Mouse (Mus musculus): ENCODE data around the gene Fam163a.

Gene Fam163a

GRCm38 (mm10) chr1:156077655-156078054 is 127.2 kb downstream of the Fam163a start:
- no peak for DNase-seq (ENCODE audit: low read depth)

- DNase-seq (ENCODE audit: low read depth), result no peak
Measured at GRCm38 (mm10) chr1:156076474-156076873, 128.4 kb downstream of the Fam163a start.

- no peak for DNase-seq (ENCODE audit: low read depth)
Measured at GRCm38 (mm10) chr1:156074575-156074974, 130.3 kb downstream of the Fam163a start.

- DNase-seq (ENCODE audit: low read depth), result no peak
Measured at GRCm38 (mm10) chr1:156073169-156073821, 131.5 kb downstream of the Fam163a start.

- DNase-seq (ENCODE audit: low read depth), result peak; percentile 49
Measured at GRCm38 (mm10) chr1:156070106-156070505, 134.7 kb downstream of the Fam163a start.

- DNase-seq (ENCODE audit: low read depth), result peak; percentile 36
Measured at GRCm38 (mm10) chr1:156066133-156066532, 138.7 kb downstream of the Fam163a start.

DNA sequence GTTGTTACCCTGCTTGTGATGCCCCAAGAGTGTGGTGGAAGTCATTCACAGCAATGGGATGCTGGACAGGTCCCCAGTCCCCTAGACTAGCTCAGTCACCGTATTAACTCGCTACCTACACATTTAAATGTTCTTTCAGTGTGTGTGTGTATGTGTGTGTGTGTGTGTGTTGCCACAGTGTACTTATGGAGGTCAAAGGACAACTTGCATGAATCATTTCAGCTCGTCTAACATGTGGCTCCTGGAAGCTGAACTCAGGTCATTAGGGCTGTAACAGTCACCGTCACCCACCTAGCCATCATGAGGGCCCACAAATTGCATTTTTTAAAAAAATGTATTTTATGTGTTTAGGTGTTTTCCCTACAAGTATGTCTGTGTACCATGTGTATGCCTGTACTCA is 142.6 kb downstream of the Fam163a start:
- no peak for DNase-seq (ENCODE audit: low read depth)

DNA sequence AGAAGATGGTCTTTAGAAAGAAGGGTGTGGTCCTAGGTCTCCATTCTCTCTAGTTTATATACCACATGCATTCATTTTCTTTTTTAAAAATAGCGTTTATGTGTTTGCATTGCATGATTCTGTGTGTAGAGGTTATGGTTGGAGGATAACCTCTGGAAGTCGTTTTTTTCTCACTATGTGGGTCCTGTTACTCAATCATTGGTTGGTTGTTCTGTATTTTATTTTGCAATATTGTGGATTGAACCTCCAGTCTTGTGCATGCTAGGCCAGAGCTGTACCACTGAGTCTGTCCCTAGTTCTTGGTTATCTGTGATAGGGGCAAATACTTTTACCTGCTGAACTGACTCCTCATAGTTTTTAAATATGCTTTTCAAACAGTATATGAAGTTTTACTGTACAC is 146.6 kb downstream of the Fam163a start:
- DNase-seq (ENCODE audit: low read depth), result peak; percentile 20

DNA sequence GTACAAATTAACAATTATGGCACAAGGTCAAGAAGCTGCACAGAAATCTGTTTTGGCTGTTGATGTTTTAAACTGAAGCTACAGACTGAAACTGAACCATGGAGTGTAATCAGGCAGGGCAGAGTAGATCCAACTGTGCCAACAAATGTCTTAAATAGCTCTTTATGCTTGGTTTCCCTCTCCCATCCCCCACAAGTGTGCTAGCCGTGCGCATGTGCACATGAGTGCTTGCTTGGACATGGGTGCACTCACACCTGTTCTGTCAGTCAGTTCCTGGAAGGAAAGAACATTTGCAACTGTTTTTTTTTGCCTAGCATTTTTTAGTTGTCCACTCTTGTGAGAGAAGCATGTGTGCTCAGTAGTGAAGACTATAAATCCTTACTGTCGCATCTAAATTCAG is 158.1 kb downstream of the Fam163a start:
- no peak for DNase-seq (ENCODE audit: low read depth)

GRCm38 (mm10) chr1:156044211-156044611 is 160.6 kb downstream of the Fam163a start:
- peak; percentile 76 for DNase-seq (ENCODE audit: low read depth)

DNA sequence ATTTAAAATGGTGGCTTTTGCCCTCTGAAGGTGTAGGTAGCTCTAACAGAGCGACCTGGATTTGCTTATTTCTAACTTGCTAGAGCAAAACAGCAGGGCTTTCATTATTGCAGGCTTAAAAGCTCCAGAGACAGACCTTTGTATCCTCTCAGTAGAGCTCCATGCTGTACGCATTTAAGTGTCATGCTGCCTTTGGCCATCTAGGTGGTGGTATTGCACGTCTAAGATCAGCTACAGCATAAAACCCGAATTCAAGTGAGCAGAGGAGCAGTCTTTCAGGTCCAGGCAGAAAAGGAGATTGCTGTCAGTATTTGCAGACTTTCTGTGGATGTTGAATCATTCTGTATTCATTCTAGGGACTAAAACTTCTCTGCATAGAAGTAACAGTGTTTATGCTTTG is 161.8 kb downstream of the Fam163a start:
- peak; percentile 82 for DNase-seq (ENCODE audit: low read depth)

- DNase-seq (ENCODE audit: low read depth), result no peak
Measured at GRCm38 (mm10) chr1:156042481-156042880, 162.3 kb downstream of the Fam163a start.

GRCm38 (mm10) chr1:156041451-156042241 is 163.2 kb downstream of the Fam163a start:
- DNase-seq (ENCODE audit: low read depth), result peak; percentile 57

GRCm38 (mm10) chr1:156040731-156041401 is 164.0 kb downstream of the Fam163a start:
- peak; percentile 97 for DNase-seq (ENCODE audit: low read depth)

DNA sequence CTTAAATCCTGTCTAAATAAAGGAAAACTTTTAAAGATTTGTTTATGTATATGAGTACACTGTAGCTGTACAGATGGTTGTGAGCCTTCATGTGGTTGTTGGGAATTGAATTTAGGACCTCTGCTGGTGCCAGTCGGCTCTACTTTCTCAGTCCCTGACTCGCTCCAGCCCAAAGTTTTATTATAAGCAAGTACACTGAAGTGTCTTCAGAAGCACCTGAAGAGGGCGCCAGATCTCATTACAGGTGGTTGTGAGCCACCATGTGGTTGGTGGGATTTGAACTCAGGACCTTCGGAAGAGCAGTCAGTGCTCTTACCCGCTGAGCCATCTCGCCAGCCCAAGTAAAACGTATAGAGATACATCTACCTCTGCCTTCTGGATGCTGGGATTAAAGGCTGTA is 164.8 kb downstream of the Fam163a start:
- peak; percentile 72 for DNase-seq (ENCODE audit: low read depth)

DNA sequence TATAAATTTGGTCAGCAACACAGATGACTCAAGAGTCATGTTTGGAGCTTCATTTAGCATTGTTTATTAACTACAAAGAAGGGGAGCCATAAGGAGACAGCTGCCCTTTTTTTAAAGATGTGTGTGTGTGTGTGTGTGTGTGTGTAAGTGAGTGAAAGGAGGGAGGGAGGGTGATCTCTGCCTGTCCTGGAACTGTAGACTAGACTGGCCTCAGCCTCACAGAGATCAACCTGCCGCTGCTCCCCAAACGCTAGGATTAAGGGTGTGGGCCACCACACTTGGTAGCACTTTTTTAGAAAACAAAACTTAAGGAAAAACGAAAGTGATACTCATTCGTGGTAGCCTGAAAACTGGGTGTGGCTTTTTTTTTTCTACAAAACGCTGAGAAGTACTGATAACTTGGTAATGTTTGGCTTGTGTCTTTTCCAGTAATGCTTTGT is 167.7 kb downstream of the Fam163a start:
- peak; percentile 72 for DNase-seq (ENCODE audit: low read depth)

GRCm38 (mm10) chr1:156035930-156036737 is 168.7 kb downstream of the Fam163a start, which contains the start of gene Tor1aip1:
Gene Tor1aip1 (minus strand): TSS chr1:156036480.
- DNase-seq (ENCODE audit: low read depth), result peak; percentile 99

DNA sequence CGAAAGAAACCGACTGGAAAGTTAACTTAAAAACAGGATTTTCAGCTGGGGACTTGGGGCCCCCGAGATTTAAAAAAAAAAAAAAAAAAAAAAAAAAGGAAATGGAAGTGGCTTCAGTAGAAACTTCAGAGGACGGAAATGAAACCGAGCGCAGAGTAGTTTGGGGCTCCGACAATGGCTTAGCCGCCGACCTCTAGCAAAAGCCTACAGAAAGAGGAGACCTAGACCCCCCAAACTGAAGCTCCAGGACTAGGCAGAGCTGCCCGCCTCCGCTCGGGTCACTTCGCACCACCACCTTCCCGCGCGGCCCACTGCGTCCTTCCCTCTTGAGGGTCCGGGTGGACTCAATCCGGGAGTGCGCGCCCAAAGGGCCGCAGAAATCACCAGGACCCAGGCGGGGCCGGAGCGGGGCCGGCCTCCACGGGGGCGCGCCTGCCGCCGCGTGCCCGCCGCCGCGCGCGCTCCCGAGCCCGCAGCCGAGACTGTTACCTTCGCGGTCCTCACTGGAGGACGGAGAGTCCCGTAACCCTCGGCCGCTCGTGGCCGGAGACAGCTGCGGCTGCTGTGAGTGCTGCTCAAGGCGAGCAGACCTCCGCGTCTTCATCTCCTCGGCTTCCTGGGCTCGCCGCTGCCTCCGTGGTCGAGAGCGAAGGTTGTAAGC is 169.4 kb downstream of the Fam163a start, which contains the start of gene Tor1aip2:
TSS of gene Tor1aip2 (plus strand) at position 135 of the 661 bp plus-strand sequence.
- peak; percentile 88 for DNase-seq (ENCODE audit: low read depth)

DNA sequence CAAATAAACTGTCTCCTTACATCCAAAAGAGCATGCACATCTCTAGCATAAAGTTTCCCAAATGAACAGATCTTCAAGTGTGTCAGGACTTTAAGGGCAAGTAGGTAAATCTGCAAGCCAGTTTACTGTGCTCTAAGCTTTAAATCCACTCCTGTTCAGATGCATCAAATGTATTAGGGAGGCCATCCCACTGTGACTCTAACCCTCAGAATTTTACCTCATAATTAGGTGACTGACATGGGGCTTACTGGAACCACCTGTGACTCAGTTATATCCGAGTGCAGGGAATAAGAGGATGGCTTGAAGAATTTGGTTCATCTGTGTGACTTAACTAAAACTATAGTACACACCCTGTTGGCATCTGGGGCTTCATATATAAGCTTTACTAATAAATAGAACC is 170.2 kb downstream of the Fam163a start:
- peak; percentile 17 for DNase-seq (ENCODE audit: low read depth)

DNA sequence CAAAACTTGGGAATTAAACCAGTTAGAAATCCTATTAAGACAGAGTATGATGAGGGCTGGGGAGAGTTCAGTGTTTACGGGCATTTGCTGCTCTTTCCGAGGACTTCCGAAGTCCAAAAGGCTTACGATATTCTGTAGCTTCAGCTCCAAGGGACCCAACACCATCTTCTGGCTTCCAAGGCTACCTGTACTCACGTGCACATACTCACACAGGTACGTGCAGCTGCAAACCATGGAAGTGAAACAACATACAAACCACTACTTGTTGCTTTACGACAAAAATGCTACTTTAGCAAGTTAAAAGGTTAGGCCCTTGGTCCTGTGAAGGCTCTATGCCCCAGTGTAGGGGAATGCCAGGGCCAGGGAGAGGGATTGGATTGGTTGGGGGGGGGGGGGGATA is 170.9 kb downstream of the Fam163a start:
- DNase-seq (ENCODE audit: low read depth), result no peak

GRCm38 (mm10) chr1:156028340-156028975 is 176.4 kb downstream of the Fam163a start:
- DNase-seq (ENCODE audit: low read depth), result peak; percentile 52
